Mouse (Mus musculus) cerebellum, adult 2 months (tissue): Measurements from ENCODE around the gene Nrarp. TPM values are rescaled to one million over a fixed set of nuclear protein-coding genes. Genes with fewer than 3 reads are reported as not detected.

ENCODE experiments used
- DNase-seq, 2 experiments: peaks; one replicate each; pipeline ENCODE4 v3.0.0; 2021
- H3K27ac ChIP-seq: fragments of 200-500 bp; 2 replicates; pipeline ENCODE4 v1.5.1; 2012; ENCODE audit warnings: low read length, control low read depth, inconsistent platforms; ENCODE audit not compliant: insufficient read depth
- H3K27me3 ChIP-seq: fragments of 200-500 bp; 2 replicates; pipeline ENCODE4 v1.6.1; 2012; ENCODE audit warnings: inconsistent platforms, mild to moderate bottlenecking, low read length, moderate library complexity; ENCODE audit not compliant: control insufficient read depth, insufficient read depth
- H3K4me1 ChIP-seq: fragments of 200-500 bp; 2 replicates; pipeline ENCODE4 v1.6.1; 2011; ENCODE audit warnings: low read length; ENCODE audit not compliant: control insufficient read depth, insufficient read depth
- H3K4me3 ChIP-seq: fragments of 200-500 bp; replicated peaks from 2 replicates; pipeline ENCODE3; 2011; ENCODE audit warnings: mild to moderate bottlenecking, low read depth, low read length, control low read depth; ENCODE audit not compliant: insufficient read depth
- CTCF ChIP-seq: fragments of 200-500 bp; IDR thresholded peaks from 2 replicates; pipeline ENCODE4 v1.5.1; 2011; ENCODE audit warnings: low read depth, mild to moderate bottlenecking, control low read depth, low read length, moderate library complexity, borderline replicate concordance; ENCODE audit not compliant: insufficient read depth
- POLR2A ChIP-seq: fragments of 200-500 bp; IDR thresholded peaks from 2 replicates; pipeline ENCODE4 v1.6.1; 2011; ENCODE audit warnings: low read length, control low read depth, borderline replicate concordance; ENCODE audit not compliant: insufficient read depth
- WGBS: fragments of 180-500 bp; shearing (Covaris S2); methylation state at CpG from one replicate; pipeline ENCODE4 v1.1.7; 2018; 5-methylcytosine and 5-hydroxymethylcytosine counted together
- polyA plus RNA-seq: library from polyadenylated mRNA; depleted of rRNA; stranded (reverse); fragments of >200 nt; gene quantifications from 2 replicates; pipeline ENCODE4 v1.2.3, GENCODE M21; 2012

Nrarp gene
- polyA plus RNA-seq, 1 experiment, result 9.4 TPM

DNA sequence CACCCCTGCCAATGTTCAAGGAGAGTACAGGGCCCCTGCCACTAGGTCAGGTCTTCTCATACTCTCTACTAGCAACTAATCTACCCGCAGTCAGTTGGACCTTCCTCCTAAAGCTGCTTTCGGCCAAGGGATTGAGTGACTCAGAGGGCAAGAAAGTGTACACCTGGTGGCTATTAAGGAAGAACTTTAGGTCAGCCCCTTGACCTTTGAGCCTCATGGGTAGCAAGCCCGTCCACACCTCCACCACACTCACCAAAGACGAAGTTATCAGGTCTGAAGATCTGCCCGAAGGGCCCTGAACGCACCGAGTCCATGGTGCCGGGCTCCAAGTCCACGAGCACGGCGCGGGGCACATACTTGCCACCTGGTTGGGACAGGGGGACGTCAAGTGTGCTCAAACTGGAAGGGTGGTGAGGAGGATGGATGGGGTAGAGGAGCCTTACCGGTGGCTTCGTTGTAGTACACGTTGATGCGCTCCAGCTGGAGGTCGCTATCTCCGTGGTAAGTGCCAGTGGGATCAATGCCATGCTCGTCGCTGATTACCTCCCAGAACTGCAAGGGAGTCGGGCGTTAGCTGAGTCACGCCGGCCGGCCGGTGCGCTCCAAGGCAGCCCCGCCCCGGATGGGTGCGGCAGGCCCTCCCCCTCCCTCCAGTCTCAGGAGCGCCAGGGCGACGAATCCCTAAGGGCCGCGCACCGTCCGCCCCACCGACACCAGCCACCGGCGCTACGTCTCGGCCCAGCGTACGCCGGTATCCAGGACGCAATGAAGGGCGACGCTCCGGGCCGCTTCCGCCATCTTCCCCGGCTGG, 43.3 kb downstream of the Nrarp start:
- WGBS, result 2% methylated on average over 53 of the region's 53 CpGs
- TF ChIP-seq CTCF (no peak), POLR2A (no peak)

DNA sequence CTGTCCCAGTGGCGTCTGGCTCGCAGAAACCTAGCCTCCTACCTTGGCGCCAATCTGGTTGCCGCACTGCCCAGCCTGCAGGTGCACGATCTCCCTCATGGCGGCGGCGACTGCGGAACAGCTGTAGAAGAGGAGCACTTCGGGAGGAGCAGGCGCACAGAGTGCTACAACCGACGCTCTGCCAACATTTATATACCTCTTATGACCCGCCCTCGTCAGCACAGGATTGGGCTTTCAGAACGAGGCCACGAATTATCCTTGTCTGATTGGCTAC, 43.9 kb downstream of the Nrarp start, which contains the start of gene Tubb4b:
Gene Tubb4b (minus strand): TSS at position 211 of the 274 bp plus-strand sequence.
- peak; percentile 99 for TF ChIP-seq POLR2A
- TF ChIP-seq CTCF, result peak; percentile 17; the same call in 1 of the 2 replicates
- no peak for DNase-seq
- peak within 1 kb of the TSS; percentile 84 for H3K4me3 ChIP-seq
- under 1% methylated on average over 17 of the region's 17 CpGs for WGBS
- no peaks in the 10 kb centered on the region for H3K27me3 ChIP-seq
- H3K27ac ChIP-seq, result peak within 1 kb of the TSS; percentile 91
- peaks cover 4% of the 10 kb centered on the region; the same call in 1 of the 2 replicates for H3K4me1 ChIP-seq

More for the DNA sequence above, 43.3 kb downstream of the Nrarp start:
- no peaks in the 10 kb centered on the region for H3K27me3 ChIP-seq
- peak overlapping the region; percentile 60 for H3K4me3 ChIP-seq
- peak in 1 of 2 experiments; percentile 82 for DNase-seq
- H3K4me1 ChIP-seq, result peaks cover 2% of the 10 kb centered on the region; the same call in 1 of the 2 replicates
- peak overlapping the region; percentile 57 for H3K27ac ChIP-seq

DNA sequence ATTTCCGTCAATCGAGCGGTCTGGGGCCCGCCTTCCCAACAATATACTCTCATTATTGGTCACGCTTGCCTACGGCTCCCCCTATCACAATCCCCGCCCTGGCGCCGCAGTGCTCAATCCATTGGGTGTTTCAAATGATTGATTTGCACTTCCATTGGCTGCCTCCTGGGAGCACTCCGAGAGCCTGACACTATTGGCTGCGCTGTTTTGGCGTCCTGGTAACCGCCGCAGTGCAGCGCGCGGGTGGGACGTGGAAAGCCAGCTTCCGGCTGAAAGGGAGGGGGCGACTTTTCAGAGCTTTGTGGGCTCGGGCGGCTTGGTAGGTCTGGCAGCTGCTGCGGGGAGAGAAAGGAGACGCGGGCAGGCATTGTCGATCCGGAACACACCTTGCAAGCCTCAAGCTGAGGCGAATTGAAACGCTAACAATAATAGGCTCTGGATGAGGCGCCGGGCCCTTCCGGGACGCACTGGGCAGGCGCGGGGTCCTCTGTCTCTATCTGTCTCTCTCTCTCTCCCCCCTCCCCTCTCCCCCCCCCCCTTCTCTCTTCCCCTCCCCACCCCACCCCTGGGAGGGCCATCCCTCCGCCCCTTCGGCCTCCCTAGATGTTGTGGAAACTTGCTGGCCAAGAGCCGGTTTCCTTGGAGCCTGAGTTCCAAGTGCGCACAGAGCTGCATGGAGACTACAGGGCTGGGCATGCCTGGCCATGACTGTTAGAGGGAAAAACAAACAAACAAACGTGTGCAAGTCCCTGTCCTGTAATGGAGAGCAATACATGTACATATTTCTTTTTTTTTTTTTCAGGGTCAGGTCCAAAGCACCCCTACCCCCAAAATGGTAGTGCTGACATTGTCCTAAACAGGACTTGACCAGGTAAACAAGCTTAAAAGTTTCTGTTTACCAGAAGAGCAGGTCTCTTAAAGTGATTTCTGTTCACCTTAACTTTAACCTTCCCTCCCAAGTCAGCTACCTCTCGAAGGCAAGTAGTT, 44.5 kb downstream of the Nrarp start:
- Histone ChIP-seq H3K27ac (peak overlapping the region; percentile 91), H3K4me3 (peak overlapping the region; percentile 84), H3K4me1 (peaks cover 4% of the 10 kb centered on the region; the same call in 1 of the 2 replicates), H3K27me3 (no peaks in the 10 kb centered on the region)
- peak; percentile 60; the same call in 1 of the 2 replicates for TF ChIP-seq POLR2A
- TF ChIP-seq CTCF, result no peak
- WGBS, result 2% methylated on average over 41 of the region's 41 CpGs
- peak; percentile 98 to 100 for DNase-seq

DNA sequence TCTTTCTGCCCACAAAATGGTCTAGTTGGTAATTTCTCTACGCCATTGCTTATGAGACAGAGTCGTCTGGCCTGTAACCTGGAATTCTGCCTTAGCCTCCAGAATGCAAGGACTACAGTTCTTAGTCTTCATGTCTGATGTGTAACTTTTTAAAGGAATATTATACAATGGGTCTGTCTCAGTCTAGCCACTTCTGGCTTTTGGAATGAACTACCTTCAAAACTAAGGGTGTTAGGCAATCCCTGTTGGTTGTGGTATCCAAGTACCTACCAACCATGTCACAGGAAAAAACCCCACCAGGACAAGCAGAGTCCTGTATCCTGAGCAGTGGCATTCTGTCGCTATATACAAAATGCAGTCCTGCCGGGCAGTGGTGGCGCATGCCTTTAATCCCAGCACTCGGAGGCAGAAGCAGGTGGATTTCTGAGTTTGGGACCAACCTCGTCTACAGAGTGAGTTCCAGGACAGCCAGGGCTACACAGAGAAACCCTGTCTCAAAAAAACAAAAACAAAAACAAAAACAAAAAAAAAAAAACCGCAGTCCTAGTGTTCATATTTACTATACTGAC, 45.3 kb downstream of the Nrarp start:
- peak overlapping the region; percentile 78; the same call in 1 of the 2 replicates for H3K27ac ChIP-seq
- WGBS, result 54% methylated on average over 8 of the region's 8 CpGs
- no peak for DNase-seq
- TF ChIP-seq POLR2A (no peak), CTCF (no peak)
- no peaks in the 10 kb centered on the region for H3K27me3 ChIP-seq
- H3K4me1 ChIP-seq, result peaks cover 4% of the 10 kb centered on the region; the same call in 1 of the 2 replicates
- no peak overlapping the region for H3K4me3 ChIP-seq

DNA sequence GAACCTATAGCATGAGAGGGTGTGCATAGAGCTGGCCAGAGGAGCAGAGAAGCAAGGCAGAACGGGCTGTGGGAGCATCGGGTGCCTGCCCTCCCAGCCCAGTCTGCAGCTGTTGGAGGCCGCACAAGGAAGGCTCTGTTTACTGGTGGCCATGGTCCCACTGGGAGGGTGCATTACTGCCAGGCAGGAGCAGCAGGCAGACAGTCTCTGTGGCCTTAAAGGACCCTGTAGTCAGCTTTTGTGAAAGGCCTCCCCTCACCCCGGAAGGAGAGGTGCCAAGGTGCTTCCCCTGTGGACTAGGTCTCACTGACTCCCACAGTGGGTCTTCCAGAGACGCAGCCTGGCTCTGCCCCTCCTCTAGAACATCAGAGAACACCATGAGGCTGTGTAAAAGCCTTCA, 46.3 kb downstream of the Nrarp start:
- peaks cover 4% of the 10 kb centered on the region; the same call in 1 of the 2 replicates for H3K4me1 ChIP-seq
- 31% methylated on average over 5 of the region's 5 CpGs for WGBS
- no peaks in the 10 kb centered on the region for H3K27me3 ChIP-seq
- no peak for TF ChIP-seq CTCF
- no peak for TF ChIP-seq POLR2A
- no peak overlapping the region for H3K4me3 ChIP-seq
- DNase-seq, result peak; percentile 42 to 58
- 0 out of 2 replicates have a peak overlapping the region, but pooled peaks have one; percentile 43 for H3K27ac ChIP-seq

DNA sequence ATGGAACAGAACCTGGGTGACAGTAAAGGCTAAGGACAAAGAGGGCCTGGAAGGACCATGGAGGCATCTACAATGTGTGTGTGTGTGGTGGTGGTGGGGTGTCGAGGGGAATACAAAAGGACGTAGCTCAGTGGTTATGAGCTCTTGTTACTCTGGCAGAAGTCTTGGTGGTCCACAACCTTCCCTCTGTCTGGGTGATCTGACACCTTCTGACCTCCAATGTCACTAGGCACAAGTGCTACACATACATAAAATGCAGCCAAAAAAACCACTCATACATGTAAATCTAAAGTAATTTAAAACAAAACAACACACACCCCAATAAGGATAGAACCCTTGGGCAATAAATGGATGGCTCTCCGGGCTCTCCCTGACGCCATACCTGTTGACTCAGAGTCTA, 46.8 kb downstream of the Nrarp start:
- no peak for TF ChIP-seq CTCF
- TF ChIP-seq POLR2A, result no peak
- Histone ChIP-seq H3K27me3 (no peaks in the 10 kb centered on the region), H3K27ac (peak overlapping the region; percentile 43; the same call in 1 of the 2 replicates), H3K4me1 (peaks cover 4% of the 10 kb centered on the region; the same call in 1 of the 2 replicates), H3K4me3 (no peak overlapping the region)
- 87% methylated on average over 4 of the region's 4 CpGs for WGBS
- no peak for DNase-seq

DNA sequence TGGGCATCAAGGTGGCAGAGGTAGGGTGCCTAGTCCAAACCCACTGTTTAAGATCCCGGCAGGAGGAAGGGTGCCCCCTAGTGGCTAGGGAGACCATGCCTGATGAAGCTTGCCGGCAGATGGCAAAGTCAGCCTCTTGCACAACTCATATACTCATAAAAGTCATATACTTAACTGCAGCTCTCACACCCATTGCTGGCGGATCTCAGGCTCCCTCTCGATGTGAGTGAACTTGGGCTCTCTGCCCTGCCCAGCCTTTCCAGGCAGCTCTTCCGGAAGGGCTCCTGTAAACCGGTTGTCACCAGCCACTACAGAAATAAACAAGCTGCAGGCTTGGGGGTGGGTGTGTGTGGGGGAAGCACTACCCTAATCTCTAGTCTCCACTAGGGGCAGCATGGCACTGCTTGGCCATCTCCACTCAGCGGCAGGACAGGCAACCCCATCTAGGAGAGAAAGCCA, 47.9 kb downstream of the Nrarp start:
- H3K27ac ChIP-seq, result peak overlapping the region; percentile 69
- under 1% methylated on average over 7 of the region's 7 CpGs for WGBS
- H3K4me3 ChIP-seq, result peak overlapping the region; percentile 37
- peak; percentile 85 to 90 for DNase-seq
- H3K4me1 ChIP-seq, result peaks cover 4% of the 10 kb centered on the region; the same call in 1 of the 2 replicates
- H3K27me3 ChIP-seq, result no peaks in the 10 kb centered on the region
- peak; percentile 85 for TF ChIP-seq CTCF
- TF ChIP-seq POLR2A, result no peak
